ENCODE assay signal across 19 mouse cellular contexts in genomic region chr4:77251188-77251587, GRCm38 (mm10).
"Had no signal": no experiment of that assay in that cellular context is flagged by ENCODE, and none has a peak within 500 bp of the region (broad histone marks: within the 10 kb centered on the region; RNA-seq: fewer than 3 reads in every experiment).

No protein-coding gene starts in this region.

- H3K9me3 ChIP-seq: liver, embryonic 13.5 days; liver, embryonic 15.5 days; lung, embryonic 15.5 days; megakaryocyte, embryonic 14.5 days; midbrain, embryonic 12.5 days; stomach, embryonic 15.5 days had no signal

- H3K9ac ChIP-seq: liver, embryonic 13.5 days; liver, embryonic 15.5 days; liver, postnatal 0 days; lung, embryonic 15.5 days; midbrain, embryonic 12.5 days; stomach, embryonic 15.5 days had no signal

- H3K27me3 ChIP-seq: liver, embryonic 13.5 days; liver, embryonic 15.5 days; lung, embryonic 15.5 days; megakaryocyte, embryonic 14.5 days; midbrain, embryonic 12.5 days; stomach, embryonic 15.5 days had no signal

- H3K4me3 ChIP-seq: liver, embryonic 13.5 days; liver, embryonic 15.5 days; lung, embryonic 15.5 days; megakaryocyte, embryonic 14.5 days; midbrain, embryonic 12.5 days; stomach, embryonic 15.5 days had no signal

- H3K27ac ChIP-seq: liver, embryonic 13.5 days; liver, embryonic 15.5 days; lung, embryonic 15.5 days; macrophage; midbrain, embryonic 12.5 days; stomach, embryonic 15.5 days; stomach, postnatal 0 days had no signal

- H3K36me3 ChIP-seq: liver, embryonic 13.5 days; liver, embryonic 15.5 days; lung, embryonic 15.5 days; midbrain, embryonic 12.5 days; stomach, embryonic 15.5 days had no signal

- H3K4me1 ChIP-seq: liver, embryonic 13.5 days; liver, embryonic 15.5 days; lung, embryonic 15.5 days; megakaryocyte, embryonic 14.5 days; midbrain, embryonic 12.5 days; stomach, embryonic 15.5 days had no signal

- DNase-seq: liver, embryonic 13.5 days; liver, postnatal 0 days; lung, adult 2 months; lung, postnatal 14 days; lung, postnatal 36 days; midbrain, embryonic 14.5 days; right cerebral cortex, postnatal 14 days; thymus, adult 2 months; thymus, postnatal 25 days; thymus, postnatal 4 days had no signal

- ATAC-seq: liver, postnatal 0 days; lung, postnatal 0 days; midbrain, embryonic 16.5 days had no signal

- H3K4me2 ChIP-seq: liver, embryonic 13.5 days; liver, embryonic 15.5 days; lung, embryonic 15.5 days; midbrain, embryonic 12.5 days; stomach, embryonic 15.5 days had no signal
